Mouse (Mus musculus) liver (tissue): ENCODE data around the gene Map3k20.
A peak's percentile ranks its signal among the peaks of the same experiment; 100 is the strongest.

Source experiments
- DNase-seq: peaks from one replicate; pipeline ENCODE4 v3.0.0-alpha.2; 2020; ENCODE audit warnings: mixed read lengths

Gene Map3k20

DNA sequence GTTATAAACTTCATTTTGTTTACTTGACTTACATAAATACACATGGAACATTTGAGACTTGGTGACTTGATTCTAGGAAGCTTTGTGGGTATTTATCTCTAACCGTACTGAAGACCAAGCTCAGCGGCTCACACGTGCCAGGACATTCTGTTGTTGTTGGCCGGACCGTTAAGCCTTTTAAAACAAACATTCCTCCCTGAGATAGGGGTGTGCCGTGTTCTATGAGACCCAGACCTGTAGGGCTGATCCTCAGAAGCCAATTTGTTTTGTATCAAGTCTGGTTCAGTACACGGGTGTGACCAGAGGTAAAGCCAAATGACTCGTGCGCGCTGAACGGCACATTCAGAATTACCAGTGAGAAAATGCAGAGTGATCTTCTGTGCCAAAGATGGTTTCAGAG, 97.9 kb downstream of the Map3k20 start:
- DNase-seq = no peak

DNA sequence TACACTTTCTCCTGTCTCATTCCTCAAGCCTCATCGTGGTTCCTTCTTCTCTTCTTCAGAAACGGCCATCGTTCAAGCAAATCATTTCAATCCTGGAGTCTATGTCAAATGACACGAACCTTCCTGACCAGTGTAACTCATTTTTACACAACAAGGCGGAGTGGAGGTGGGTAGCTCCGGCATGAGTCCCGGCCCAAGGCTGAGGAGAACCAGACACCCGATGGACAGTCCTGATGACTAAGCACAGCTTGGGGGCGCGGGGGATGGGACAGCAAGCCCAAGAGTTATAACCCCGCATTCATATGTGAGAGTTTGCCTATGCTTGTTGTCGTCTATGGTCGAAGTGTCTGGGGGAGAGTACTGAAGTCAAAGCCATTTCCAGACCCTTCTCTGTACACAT, 104.0 kb downstream of the Map3k20 start:
- DNase-seq = no peak

DNA sequence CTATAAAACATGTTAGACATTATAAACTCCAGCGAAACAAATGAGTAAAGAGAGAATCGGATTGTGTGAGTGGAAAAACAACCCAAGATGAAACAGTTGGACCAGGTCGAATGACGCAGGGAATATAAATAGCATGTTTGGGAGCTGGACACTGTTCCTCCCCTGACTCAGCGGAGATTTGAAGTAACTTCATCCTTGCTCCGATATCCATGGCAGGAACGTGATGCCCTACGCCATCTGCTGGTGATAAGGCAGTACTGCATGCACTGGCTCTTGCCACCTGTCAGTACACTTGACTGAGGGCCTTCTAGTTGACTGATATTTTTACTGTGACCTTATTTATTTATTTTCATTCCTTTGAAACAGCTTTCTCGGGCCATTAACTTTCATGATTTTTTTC, 104.5 kb downstream of the Map3k20 start:
- DNase-seq = peak; percentile 78

DNA sequence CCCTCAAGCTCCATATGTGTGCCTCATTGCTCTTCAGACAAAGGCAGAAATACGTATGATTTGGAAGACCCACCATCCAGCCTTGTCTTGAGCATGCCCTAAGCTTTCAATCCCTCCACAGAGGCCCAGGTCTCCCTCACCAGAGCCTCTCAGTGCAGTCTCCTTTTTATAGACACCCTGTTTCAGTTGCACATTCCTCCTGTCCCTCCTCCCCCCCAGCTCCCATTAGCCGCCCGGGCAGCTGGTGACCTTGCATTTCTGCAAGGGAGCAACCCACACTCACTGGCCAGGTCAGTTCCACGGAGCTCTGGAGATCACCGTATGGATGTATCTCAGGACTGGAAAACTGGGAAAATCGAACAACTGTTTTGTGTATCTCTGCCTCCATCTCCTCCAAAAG, 105.0 kb downstream of the Map3k20 start:
- DNase-seq = no peak

DNA sequence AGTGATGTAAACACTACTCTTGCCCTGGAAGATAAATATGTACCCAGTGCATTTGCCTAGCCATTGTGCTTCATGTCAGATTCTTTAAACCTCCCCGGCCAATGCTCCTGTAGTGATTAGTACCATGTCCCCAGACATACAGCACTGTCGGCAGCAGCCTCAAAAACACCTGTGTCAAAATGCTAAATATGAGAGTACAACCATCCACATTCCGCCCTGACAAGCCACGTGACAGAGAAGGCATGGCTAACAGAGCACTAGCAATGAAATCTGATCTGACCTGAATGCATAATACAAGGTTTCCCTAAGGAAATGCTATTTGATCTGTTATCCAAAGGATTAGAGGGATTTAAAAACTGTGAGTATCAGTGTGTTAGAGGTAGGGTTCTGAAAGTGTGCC, 105.6 kb downstream of the Map3k20 start:
- no peak for DNase-seq

DNA sequence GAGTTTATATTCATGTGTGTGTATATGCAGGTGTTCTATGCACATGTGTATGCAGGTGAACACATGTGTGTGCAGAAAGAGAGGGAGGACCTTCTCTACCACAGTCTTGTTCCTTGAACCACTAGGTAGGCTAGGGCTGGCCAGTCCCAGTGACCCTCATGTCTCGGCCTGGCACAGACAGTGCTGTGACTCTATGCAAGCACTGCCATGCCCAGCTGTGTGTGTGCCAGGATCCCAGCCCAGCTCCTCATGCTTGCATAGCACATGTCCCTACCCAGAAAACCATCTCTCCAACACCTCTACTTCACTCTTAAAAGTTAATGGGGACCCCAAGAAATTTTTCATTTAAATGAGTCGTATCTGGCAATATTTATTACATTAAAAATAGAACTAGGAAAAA, 106.3 kb downstream of the Map3k20 start:
- DNase-seq = no peak

DNA sequence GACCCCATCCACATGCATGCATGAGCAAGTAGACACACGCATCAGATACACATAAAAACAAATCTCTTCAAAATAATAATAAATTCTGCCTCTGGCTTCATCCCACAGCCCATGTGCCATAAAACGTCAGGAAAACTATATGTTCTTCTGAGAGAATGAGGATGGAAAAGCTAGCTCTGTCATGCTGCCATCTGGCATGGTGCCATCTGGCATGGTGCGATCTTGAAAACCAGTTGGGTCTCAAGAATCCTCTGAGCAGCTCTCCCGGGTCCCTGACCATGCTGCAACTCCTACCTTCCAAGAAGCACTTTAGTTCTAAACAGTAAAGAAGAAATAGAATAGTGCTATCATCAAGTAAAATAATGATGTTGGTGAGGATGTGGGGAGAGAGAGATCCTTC, 106.9 kb downstream of the Map3k20 start:
- no peak for DNase-seq

DNA sequence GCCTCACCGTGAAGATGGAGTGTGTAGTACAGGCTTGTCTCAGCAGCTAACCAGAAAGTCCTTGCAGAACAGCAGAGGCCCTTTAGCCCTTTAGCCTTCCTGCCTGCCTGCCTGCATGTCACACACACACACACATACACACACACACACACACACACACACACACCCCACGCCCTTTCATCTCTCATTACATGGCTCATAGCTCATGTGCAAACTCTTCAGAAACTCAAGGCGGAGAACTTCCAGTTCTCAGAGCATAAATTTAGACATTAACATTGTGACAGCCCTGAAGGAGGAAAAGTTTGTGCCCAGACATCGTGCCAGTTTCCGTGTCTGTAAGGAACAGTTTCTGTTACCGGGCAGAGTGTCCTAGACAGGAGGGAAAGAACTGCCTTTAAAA, 111.5 kb downstream of the Map3k20 start:
- DNase-seq = no peak

DNA sequence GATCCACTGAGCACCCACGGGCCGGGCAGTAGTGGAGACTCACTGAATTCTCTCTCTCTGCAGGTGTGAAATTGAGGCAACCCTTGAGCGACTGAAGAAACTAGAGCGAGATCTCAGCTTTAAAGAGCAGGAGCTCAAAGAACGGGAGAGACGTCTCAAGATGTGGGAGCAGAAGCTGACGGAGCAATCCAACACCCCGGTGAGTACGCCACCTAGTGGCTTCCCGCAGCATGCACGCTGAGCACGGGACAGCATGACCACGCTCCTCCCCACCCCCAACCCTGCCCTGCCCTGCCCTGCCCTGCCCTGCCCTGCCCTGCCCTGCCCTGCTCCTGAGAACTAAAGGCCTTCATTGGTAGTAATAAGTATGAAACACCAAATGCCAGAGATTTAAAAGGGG, 112.8 kb downstream of the Map3k20 start:
- DNase-seq = peak; percentile 84

DNA sequence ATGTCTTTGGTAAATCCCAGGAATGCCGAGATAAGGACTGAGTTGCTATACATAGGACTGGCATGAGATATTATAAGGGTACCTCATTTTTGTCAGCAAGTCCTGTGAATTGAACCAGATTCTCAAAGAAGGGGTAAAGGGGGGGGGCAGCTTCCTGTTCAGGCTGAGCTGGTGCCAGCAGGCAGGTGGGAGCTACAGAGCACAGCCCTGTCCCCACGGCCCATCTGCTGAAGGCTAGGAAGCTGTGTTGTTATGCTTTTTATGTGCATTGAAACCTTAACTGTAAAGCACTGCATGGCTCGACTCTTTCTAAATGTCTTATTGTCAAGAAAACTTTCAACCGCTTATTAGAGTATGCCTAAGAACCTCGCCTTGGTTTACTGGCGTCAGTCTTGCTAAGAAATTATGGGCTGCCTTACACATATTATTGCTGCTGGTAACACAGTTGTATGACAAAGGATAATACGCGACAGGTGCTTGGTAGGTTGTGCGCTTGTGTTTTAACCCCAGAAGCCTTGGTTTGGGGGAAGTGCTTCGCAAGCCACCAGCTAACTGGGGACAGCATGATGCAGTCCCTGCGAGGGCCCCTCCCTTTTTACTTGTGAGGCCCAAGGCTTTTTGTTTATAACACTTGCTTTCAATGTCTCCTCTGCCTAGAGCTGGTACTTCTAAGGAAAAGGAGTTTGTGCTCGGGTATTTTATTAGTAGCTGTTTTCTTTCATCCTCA, 114.2 kb downstream of the Map3k20 start:
- no peak for DNase-seq

DNA sequence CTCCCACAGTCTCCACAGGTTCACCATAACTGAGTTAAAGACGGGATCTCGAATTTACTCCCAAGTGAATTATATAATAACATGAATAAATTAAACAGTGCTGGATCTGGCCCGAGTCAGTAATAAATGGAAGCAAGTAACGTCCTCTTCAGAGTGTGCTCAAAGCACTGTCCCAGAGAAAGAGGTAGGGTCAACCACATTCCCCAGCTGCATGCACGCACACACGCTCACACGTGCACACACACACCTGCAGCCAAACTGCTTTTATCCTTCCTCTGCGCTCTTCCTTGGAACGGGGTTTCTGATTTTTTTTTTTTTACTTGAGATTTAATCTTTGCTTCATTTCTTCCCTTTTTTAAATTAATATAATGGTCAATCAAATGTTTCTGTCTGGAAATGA, 115.9 kb downstream of the Map3k20 start:
- no peak for DNase-seq

DNA sequence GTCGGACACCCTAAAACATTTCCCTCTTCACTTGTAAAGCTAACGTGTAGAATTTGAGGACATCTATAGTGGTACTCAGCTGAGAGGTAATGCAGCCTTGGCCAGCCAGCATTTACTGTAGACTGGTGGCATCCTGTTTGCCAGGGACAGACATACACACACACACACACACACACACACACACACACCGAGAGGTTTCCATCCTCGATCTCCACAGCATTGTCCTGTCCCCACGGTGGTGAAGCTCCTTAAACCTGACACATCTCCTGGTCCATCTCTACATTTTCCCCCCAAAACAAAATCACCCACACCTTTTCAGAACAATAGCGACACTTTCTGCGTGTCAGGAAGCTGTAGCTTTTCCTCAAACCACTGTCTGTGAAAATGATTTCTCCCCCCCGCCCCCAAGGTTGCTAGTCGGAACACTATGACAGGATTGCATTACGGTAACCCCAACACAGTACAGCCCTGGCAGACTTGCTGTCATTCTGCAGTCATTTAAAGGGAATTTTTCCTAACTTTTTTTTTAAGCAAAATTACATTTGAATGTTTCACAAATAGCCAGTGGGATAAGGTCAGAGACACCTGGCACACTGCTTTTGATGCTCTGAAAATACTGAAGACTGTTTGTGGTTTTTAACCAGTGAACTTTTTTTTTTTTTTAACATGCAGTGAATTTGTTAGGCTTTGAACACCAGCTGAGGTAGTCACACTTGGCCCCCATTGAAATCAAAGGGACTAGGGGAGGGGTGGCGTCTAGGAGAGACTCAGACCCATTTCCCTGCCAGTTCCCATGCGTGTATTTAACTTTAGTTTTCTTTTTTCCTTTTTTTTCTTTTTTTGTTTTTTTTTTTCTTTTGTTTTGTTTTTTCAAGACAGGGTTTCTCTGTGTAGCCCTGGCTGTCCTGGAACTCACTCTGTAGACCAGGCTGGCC, 120.5 kb downstream of the Map3k20 start:
- DNase-seq = no peak

DNA sequence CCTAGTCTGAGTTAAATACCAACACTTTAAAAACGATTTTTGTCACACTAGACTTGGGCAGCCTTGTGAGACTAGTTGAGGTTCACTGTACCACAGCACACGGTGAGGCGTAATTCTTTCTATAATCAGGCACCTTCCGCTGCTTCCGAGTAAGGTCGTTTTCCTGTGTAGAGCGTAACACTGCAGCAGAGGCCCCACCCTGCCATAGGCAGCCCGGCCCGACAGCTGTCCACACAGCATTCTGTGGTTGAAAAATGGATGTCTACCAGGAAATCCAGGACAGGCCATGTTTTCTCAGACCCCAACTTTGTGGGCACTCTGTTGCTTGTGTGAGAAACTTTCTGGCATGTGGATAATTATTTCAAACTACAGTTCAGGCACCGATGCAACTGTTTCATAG, 121.3 kb downstream of the Map3k20 start:
- DNase-seq = no peak

DNA sequence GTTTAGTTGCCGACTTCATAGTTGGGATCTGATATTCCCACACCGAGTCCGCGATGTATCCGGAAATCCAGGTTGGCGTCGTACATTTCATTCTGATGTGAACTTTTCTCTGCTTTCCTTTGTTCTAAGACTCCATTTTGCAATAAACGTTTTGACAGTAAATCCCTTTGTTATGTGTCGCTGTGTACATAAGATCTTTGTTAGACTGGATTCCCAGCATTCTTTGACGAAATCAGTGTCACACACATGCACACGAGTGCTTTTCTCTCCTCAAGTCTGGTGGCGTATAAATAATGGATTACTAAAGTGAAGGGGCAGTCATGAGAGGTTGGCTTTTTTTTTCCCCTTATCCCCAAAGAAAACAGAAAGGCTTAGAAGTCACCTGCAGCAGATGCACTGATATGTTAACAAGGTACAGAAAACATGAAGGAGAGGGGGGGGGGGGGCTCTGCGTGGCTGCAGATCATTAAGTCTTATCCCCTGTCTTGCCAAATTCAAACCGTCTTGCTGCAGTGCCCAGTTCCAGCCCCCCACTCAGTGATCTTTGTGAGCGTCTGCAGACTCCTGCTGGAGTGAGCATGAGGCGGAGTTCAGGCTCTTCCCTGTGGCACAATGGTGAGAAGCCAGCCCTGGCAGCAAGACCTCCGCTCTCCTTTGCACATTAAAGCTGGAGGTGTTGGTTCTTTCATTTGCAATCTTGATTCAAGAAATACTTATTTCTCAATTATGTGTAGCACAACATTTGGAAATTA, 122.1 kb downstream of the Map3k20 start:
- no peak for DNase-seq

DNA sequence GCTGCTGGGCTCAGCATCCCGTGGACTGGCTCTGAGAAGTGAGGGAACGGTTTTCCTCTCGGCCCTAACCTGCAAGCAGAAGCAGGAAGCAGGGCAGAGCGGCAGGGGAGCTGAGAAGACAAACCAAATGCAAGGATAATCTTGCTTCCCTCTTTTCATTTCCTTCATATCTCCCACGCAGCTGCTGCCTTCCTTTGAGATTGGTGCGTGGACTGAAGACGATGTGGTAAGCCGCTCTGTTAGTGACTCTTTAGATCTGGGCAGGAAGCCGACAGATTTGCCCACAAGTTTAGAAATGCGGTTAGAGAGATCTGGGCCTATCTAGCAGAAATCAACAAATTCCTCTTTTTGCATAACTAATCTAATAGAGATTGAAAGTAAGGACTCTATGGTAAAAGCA, 124.5 kb downstream of the Map3k20 start:
- no peak for DNase-seq

DNA sequence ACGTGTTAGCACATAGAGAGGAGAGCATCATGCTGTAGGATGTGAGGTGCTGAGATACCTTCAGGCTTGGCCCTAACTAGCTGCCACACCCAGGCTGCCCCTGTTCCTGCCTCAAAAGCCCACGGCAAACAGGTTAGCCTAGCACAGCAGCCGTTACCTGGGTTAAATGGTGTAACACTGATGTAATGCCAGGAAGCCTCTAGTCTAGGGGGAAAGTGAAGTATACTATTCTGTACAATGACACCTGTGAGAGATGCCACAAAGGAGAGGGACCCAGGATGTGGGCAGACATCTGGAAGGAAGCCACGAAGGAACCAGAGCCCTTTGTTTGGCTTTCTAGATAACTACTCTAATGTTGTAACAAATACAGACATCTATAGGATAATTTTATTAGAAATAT, 126.8 kb downstream of the Map3k20 start:
- no peak for DNase-seq

DNA sequence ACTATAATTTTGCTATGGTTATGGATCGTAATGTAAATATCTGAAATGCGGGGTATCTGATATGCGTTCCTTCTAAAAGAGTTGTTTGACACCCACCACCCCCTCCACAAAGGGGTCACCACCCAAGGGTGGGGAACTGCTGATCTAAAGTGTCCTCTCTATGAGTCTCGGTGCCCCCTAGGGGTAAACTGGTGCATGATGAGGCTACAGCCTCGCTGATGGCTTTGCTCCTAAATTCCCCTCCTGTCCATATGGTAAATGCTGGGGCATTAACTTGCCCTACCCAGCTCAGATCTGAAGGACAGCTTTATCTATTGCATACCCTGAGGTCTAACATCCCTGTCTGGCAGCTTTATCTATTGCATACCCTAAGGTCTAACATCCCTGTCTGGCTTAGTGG, 130.0 kb downstream of the Map3k20 start:
- no peak for DNase-seq

DNA sequence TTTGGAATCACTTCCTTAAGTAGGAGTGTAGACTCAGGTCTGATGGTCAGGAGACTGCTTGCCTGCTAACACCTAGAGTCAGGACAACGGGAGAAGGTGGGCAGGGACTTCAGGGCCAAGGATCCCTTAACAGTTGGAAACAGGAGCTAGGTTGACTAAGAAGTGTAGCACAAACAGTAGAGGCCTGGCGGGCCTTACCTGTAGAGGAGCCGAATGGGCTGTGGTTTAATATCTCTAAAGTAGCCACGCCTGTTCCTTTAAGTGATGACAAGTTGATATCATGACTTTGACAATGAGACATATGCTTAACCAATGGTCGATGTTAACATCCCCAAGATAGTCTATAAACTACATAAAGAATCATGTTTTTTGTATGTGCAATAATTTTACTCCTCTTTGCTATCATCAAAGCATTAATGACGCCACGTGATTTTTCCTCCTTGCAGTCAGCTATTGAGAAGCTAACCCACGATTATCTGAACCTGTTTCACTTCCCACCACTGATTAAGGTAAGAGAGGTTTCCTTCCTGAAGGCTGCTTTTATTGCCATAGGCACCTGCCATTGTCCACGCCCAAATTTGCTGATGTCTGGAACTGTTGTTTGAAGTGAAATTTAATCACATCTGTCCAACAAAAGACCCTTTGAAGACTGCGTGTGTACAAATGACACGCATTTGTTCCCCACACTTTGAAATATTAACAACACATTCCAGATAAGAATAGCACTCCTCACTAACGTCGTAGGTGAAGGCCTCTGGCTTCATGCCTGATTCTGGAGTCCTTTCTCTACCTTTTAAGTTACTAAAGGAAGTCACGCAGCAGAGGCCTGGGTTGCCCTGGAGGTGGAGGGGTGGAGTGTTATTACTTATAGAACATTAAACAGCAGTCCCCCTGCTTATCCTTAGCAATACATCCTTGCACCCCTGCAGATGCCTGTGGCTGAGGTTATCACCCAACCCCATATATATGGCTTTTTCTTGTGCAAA, 131.0 kb downstream of the Map3k20 start:
- DNase-seq = no peak

DNA sequence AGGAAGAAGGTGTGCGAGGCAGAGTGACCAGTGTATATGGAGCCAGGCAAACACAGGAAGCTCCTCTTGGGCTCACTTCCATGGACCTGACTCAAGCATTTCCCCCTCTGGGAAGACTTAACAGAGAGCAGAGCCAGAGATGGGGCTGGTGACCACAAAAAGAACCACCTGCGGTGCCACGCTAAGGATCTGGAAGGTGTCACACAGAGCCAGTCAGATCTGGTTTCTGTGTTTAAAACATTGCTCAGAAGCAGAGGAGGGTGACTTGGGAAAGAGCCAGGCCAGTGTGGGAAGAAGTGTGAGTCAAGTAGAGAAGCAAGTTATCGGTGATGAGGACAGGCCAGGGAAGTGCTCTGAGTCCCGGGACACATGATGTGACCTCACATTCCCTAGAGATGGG, 135.1 kb downstream of the Map3k20 start:
- DNase-seq = no peak

DNA sequence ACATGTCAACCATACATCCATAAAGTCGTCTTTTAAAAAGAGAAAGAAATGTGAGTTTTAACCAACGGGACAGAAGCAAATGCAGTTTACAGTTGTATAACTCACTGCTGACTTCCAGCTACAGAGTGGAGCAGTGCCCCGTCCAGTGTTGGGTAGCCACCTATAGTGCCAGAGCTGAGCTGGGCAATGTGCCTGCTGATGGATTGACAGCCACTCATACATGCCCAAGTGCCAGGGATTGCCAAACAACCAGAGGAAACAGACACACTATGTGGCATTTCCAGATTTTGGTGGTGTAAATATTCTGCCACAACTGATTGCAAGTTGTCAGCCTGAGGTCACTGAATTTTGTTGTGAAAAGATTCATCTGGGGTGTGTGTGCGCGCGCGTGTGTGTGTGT, 139.2 kb downstream of the Map3k20 start:
- DNase-seq = no peak

DNA sequence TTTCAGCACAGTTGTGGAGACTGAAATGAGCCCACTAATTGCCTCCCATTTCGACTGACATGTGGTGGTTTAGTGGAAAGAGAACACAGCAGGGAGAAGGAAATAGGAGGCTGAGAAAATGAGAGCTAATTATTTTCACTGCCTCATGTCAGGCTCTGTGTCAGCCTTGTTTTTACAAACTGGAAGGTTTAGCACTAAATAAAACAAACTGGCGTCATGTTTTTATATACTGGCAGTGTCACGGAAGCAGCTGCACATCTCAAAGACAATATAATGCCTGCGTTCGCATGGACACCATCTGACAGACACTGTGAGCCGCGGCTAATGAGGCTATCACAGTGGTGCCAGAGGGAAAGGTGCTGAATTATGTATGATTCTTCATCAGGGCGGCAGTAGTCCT, 141.3 kb downstream of the Map3k20 start:
- no peak for DNase-seq

DNA sequence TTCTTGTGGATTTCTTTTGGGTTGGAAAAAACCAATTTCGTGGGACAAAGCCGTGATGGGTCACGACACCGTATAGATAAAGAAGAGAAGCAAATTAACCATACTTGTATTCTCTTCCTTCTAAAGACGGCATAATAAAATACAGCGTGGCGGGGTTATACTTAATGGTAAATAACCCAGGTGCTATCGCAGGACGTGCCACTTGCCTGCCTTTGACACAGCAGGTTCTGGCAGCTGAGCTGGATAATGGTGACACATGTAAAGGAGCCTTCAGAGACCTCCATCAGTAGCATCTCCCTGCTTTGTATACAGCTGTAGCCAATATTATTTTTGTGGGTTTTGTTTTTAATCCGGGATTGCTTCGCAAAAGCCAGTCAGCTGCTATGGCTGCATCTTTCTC, 141.9 kb downstream of the Map3k20 start:
- no peak for DNase-seq
